Mouse (Mus musculus): Measurements from ENCODE around the gene Gfy. TPM values are rescaled to one million over a fixed set of nuclear protein-coding genes. Genes with fewer than 3 reads are reported as not detected.

The Gfy gene
- not detected in 2 replicates for polyA plus RNA-seq (2012; rRNA removed; ENCODE audit: low replicate concordance)

GRCm38 (mm10) chr7:45179469-45179868 lies at the start of gene Gfy:
TSS of gene Gfy (minus strand) at chr7:45179569.

GRCm38 (mm10) chr7:45215673-45216441 lies 36.5 kb upstream of the Gfy start, which contains the start of gene Tead2:
TSS of gene Tead2 (plus strand) at chr7:45215753.

GRCm38 (mm10) chr7:45211851-45212251 lies 32.5 kb upstream of the Gfy start, which contains the start of gene Dkkl1:
TSS of gene Dkkl1 (minus strand) at chr7:45212147.

GRCm38 (mm10) chr7:45204380-45205143 lies 25.2 kb upstream of the Gfy start, which contains the start of gene Ccdc155:
TSS of gene Ccdc155 (minus strand) at chr7:45204892.

GRCm38 (mm10) chr7:45180896-45181477 lies 1.6 kb upstream of the Gfy start, which contains the start of gene Pth2:
TSS of gene Pth2 (plus strand) at chr7:45180995.

GRCm38 (mm10) chr7:45163735-45164490 lies 15.5 kb downstream of the Gfy start, which contains the start of gene Slc17a7:
TSS of gene Slc17a7 (plus strand) at chr7:45163949.

GRCm38 (mm10) chr7:45154096-45154992 lies 25.0 kb downstream of the Gfy start, which contains the start of the genes Pih1d1 and Aldh16a1:
TSS of gene Pih1d1 (plus strand) at chr7:45154303.
TSS of gene Aldh16a1 (minus strand) at chr7:45154584.

GRCm38 (mm10) chr7:45135993-45136567 lies 43.3 kb downstream of the Gfy start, which contains the start of the genes Gm45713 and Flt3l:
TSS of gene Gm45713 (minus strand) at chr7:45136231.
TSS of gene Flt3l (minus strand) at chr7:45136432.

GRCm38 (mm10) chr7:45128624-45129246 lies 50.6 kb downstream of the Gfy start, which contains the start of gene Rpl13a:
TSS of gene Rpl13a (minus strand) at chr7:45128761.

Other genes with a start within 250 kb of the Gfy start
- gene Tsks, start 236.4 kb downstream of the Gfy start, polyA plus RNA-seq (2012; rRNA removed; ENCODE audit: low replicate concordance), result 0.21 and 0.22 TPM in 2 replicates
- gene Cpt1c, start 204.7 kb downstream of the Gfy start, polyA plus RNA-seq (2012; rRNA removed; ENCODE audit: low replicate concordance), result 21.7 and 88.9 TPM in 2 replicates
- gene Prmt1, start 193.0 kb downstream of the Gfy start, polyA plus RNA-seq (2012; rRNA removed; ENCODE audit: low replicate concordance), result 148 and 347 TPM in 2 replicates
- gene Irf3, start 181.9 kb downstream of the Gfy start, polyA plus RNA-seq (2012; rRNA removed; ENCODE audit: low replicate concordance), result 111 and 156 TPM in 2 replicates
- gene Bcl2l12, start 180.9 kb downstream of the Gfy start, polyA plus RNA-seq (2012; rRNA removed; ENCODE audit: low replicate concordance), result 30.2 and 45.2 TPM in 2 replicates
- gene Scaf1, start 163.2 kb downstream of the Gfy start, polyA plus RNA-seq (2012; rRNA removed; ENCODE audit: low replicate concordance), result 67.6 and 79.5 TPM in 2 replicates
- 286 and 584 TPM in 2 replicates for gene Rras, start 161.6 kb downstream of the Gfy start, polyA plus RNA-seq (2012; rRNA removed; ENCODE audit: low replicate concordance)
- 8.6 and 15.5 TPM in 2 replicates for gene Prr12, start 126.7 kb downstream of the Gfy start, polyA plus RNA-seq (2012; rRNA removed; ENCODE audit: low replicate concordance)
- gene Nosip, start 117.1 kb downstream of the Gfy start, polyA plus RNA-seq (2012; rRNA removed; ENCODE audit: low replicate concordance), result 68.3 and 84.1 TPM in 2 replicates
- 73.3 and 99.8 TPM in 2 replicates for gene Prrg2, start 116.9 kb downstream of the Gfy start, polyA plus RNA-seq (2012; rRNA removed; ENCODE audit: low replicate concordance)
- gene Rcn3, start 87.3 kb downstream of the Gfy start, polyA plus RNA-seq (2012; rRNA removed; ENCODE audit: low replicate concordance), result 89.2 and 448 TPM in 2 replicates
- gene Fcgrt, start 75.7 kb downstream of the Gfy start, polyA plus RNA-seq (2012; rRNA removed; ENCODE audit: low replicate concordance), result 195 and 315 TPM in 2 replicates
- gene Rps11, start 55.1 kb downstream of the Gfy start, polyA plus RNA-seq (2012; rRNA removed; ENCODE audit: low replicate concordance), result 294 and 506 TPM in 2 replicates
- gene Rpl13a, start 50.8 kb downstream of the Gfy start, polyA plus RNA-seq (2012; rRNA removed; ENCODE audit: low replicate concordance), result 1,583 and 3,800 TPM in 2 replicates
- gene Gm45713, start 43.3 kb downstream of the Gfy start, polyA plus RNA-seq (2012; rRNA removed; ENCODE audit: low replicate concordance), result 5.4 and 12.9 TPM in 2 replicates
- 62.3 and 91.9 TPM in 2 replicates for gene Flt3l, start 43.1 kb downstream of the Gfy start, polyA plus RNA-seq (2012; rRNA removed; ENCODE audit: low replicate concordance)
- 64.1 and 64.9 TPM in 2 replicates for gene Pih1d1, start 25.3 kb downstream of the Gfy start, polyA plus RNA-seq (2012; rRNA removed; ENCODE audit: low replicate concordance)
- gene Aldh16a1, start 25.0 kb downstream of the Gfy start, polyA plus RNA-seq (2012; rRNA removed; ENCODE audit: low replicate concordance), result 35.1 and 56.5 TPM in 2 replicates
- gene Slc17a7, start 15.6 kb downstream of the Gfy start, polyA plus RNA-seq (2012; rRNA removed; ENCODE audit: low replicate concordance), result 0.08 TPM in 1 of 2 replicates, not detected in the other
- gene Pth2, start 1.4 kb upstream of the Gfy start, polyA plus RNA-seq (2012; rRNA removed; ENCODE audit: low replicate concordance), result not detected in 2 replicates
- gene Ccdc155, start 25.3 kb upstream of the Gfy start, polyA plus RNA-seq (2012; rRNA removed; ENCODE audit: low replicate concordance), result 0.09 and 0.14 TPM in 2 replicates
- 0.17 and 0.73 TPM in 2 replicates for gene Dkkl1, start 32.6 kb upstream of the Gfy start, polyA plus RNA-seq (2012; rRNA removed; ENCODE audit: low replicate concordance)
- 30.9 and 110 TPM in 2 replicates for gene Tead2, start 36.2 kb upstream of the Gfy start, polyA plus RNA-seq (2012; rRNA removed; ENCODE audit: low replicate concordance)
- gene Cd37, start 59.5 kb upstream of the Gfy start, polyA plus RNA-seq (2012; rRNA removed; ENCODE audit: low replicate concordance), result 37.7 and 42.8 TPM in 2 replicates
- gene Slc6a16, start 61.5 kb upstream of the Gfy start, polyA plus RNA-seq (2012; rRNA removed; ENCODE audit: low replicate concordance), result not detected in 2 replicates
- gene Slc6a21, start 97.9 kb upstream of the Gfy start, polyA plus RNA-seq (2012; rRNA removed; ENCODE audit: low replicate concordance), result 0.11 TPM in 1 of 2 replicates, not detected in the other
- gene Trpm4, start 154.2 kb upstream of the Gfy start, polyA plus RNA-seq (2012; rRNA removed; ENCODE audit: low replicate concordance), result 20.9 and 38.3 TPM in 2 replicates
- gene Hrc, start 155.7 kb upstream of the Gfy start, polyA plus RNA-seq (2012; rRNA removed; ENCODE audit: low replicate concordance), result 0.30 and 1.2 TPM in 2 replicates
- 2.0 and 2.5 TPM in 2 replicates for gene Ppfia3, start 187.4 kb upstream of the Gfy start, polyA plus RNA-seq (2012; rRNA removed; ENCODE audit: low replicate concordance)
- 4.4 and 34.4 TPM in 2 replicates for gene Lin7b, start 191.0 kb upstream of the Gfy start, polyA plus RNA-seq (2012; rRNA removed; ENCODE audit: low replicate concordance)
- 195 and 299 TPM in 2 replicates for gene Snrnp70, start 216.2 kb upstream of the Gfy start, polyA plus RNA-seq (2012; rRNA removed; ENCODE audit: low replicate concordance)
- gene Kcna7, start 226.1 kb upstream of the Gfy start, polyA plus RNA-seq (2012; rRNA removed; ENCODE audit: low replicate concordance), result 0.07 and 0.18 TPM in 2 replicates
- 0.13 and 1.2 TPM in 2 replicates for gene Ntf5, start 234.1 kb upstream of the Gfy start, polyA plus RNA-seq (2012; rRNA removed; ENCODE audit: low replicate concordance)
- gene Lhb, start 241.3 kb upstream of the Gfy start, polyA plus RNA-seq (2012; rRNA removed; ENCODE audit: low replicate concordance), result not detected in 2 replicates

All from subcutaneous adipose tissue, adult 2 months (tissue).